Mouse (Mus musculus) heart, embryonic 12.5 days (tissue): Measurements from ENCODE around the gene Olfr1357. TPM values are rescaled to one million over a fixed set of nuclear protein-coding genes. Genes with fewer than 3 reads are reported as not detected.
"Not testable (repeated sequence)": the region's sequence is repeated elsewhere in the genome, so short reads cannot be mapped to it uniquely, and the experiment has no call there.

ENCODE experiments used
- ATAC-seq: fragments of 200-750 bp; cut with Nextera tagmentation; 2 replicates; pipeline ENCODE4 v1.8.0; 2017; ENCODE audit warnings: moderate TSS enrichment, moderate library complexity; ENCODE audit not compliant: insufficient number of reproducible peaks, low FRiP score
- H3K27ac ChIP-seq: fragments of 300-500 bp; sonication (generic); 2 replicates; pipeline ENCODE4 v1.5.1; 2016; ENCODE audit warnings: mild to moderate bottlenecking, moderate library complexity; ENCODE audit not compliant: poor library complexity, severe bottlenecking
- H3K27me3 ChIP-seq: fragments of 300-500 bp; sonication (generic); replicated peaks from 2 replicates; pipeline ENCODE4 v1.6.1; 2016; ENCODE audit warnings: mild to moderate bottlenecking, moderate library complexity
- H3K36me3 ChIP-seq: fragments of 300-500 bp; sonication (generic); 2 replicates; pipeline ENCODE4 v1.6.1; 2016; ENCODE audit warnings: mild to moderate bottlenecking, moderate library complexity
- H3K4me1 ChIP-seq: fragments of 300-500 bp; sonication (generic); replicated peaks from 2 replicates; pipeline ENCODE4 v1.6.1; 2016; ENCODE audit warnings: mild to moderate bottlenecking
- H3K4me2 ChIP-seq: fragments of 300-500 bp; sonication (generic); 2 replicates; pipeline ENCODE4 v1.6.1; 2016; ENCODE audit warnings: mild to moderate bottlenecking, moderate library complexity
- H3K4me3 ChIP-seq: fragments of 300-500 bp; sonication (generic); 2 replicates; pipeline ENCODE4 v1.5.1; 2016; ENCODE audit warnings: mild to moderate bottlenecking
- H3K9ac ChIP-seq: fragments of 300-500 bp; sonication (generic); 2 replicates; pipeline ENCODE4 v1.6.1; 2016; ENCODE audit warnings: mild to moderate bottlenecking, moderate library complexity
- H3K9me3 ChIP-seq: fragments of 300-500 bp; sonication (generic); replicated peaks from 2 replicates; pipeline ENCODE4 v1.6.1; 2016; ENCODE audit warnings: mild to moderate bottlenecking, moderate library complexity
- WGBS: fragments of 180-500 bp; shearing (Covaris S2); methylation state at CpG from one replicate; pipeline ENCODE4 v1.1.7; 2016; 5-methylcytosine and 5-hydroxymethylcytosine counted together
- polyA plus RNA-seq: library from polyadenylated mRNA; unstranded; fragments of >200 nt; fragmentation: Nextera tagmentation; extraction: Ambion mirVana; gene quantifications from 2 replicates; pipeline ENCODE4 v1.2.1, GENCODE M21; 2016

The Olfr1357 gene
- polyA plus RNA-seq, result not detected in 2 replicates

- no peak within 1 kb of the TSS for H3K9ac ChIP-seq
- no peak within 1 kb of the TSS for H3K27ac ChIP-seq
- 86% methylated on average over 1 of the region's 1 CpGs for WGBS
- no peaks in the 10 kb centered on the region for H3K4me1 ChIP-seq
- no peak within 1 kb of the TSS for H3K4me3 ChIP-seq
- no peak within 1 kb of the TSS for H3K4me2 ChIP-seq
- no peaks in the 10 kb centered on the region for H3K9me3 ChIP-seq
- no peaks in the 10 kb centered on the region for H3K27me3 ChIP-seq
- H3K36me3 ChIP-seq, result no peaks in the 10 kb centered on the region
- no peak for ATAC-seq
Measured at GRCm38 (mm10) chr10:78617974-78618373, at the start of gene Olfr1357. Olfr1357 (minus strand) TSS chr10:78618074.

GRCm38 (mm10) chr10:78666696-78667095 is 48.8 kb upstream of the Olfr1357 start:
- H3K9me3 ChIP-seq, H3K27me3 ChIP-seq, H3K9ac ChIP-seq, H3K4me2 ChIP-seq, H3K36me3 ChIP-seq, ATAC-seq, H3K4me1 ChIP-seq, H3K27ac ChIP-seq, H3K4me3 ChIP-seq: not testable (repeated sequence)
- whole genome bisulfite sequencing, result 92% methylated on average over 10 of the region's 10 CpGs

GRCm38 (mm10) chr10:78664546-78664945 is 46.7 kb upstream of the Olfr1357 start:
- ATAC-seq, result no peak
- no peaks in the 10 kb centered on the region for H3K36me3 ChIP-seq
- no peak overlapping the region for H3K4me2 ChIP-seq
- no peaks in the 10 kb centered on the region for H3K27me3 ChIP-seq
- H3K4me3 ChIP-seq, result no peak overlapping the region
- H3K9ac ChIP-seq, result no peak overlapping the region
- no peaks in the 10 kb centered on the region for H3K4me1 ChIP-seq
- no peak overlapping the region for H3K27ac ChIP-seq
- no peaks in the 10 kb centered on the region for H3K9me3 ChIP-seq
- WGBS, result 77% methylated on average over 1 of the region's 1 CpGs

GRCm38 (mm10) chr10:78661198-78661597 is 43.3 kb upstream of the Olfr1357 start:
- H3K4me1 ChIP-seq, result no peaks in the 10 kb centered on the region
- no peaks in the 10 kb centered on the region for H3K27me3 ChIP-seq
- H3K4me3 ChIP-seq, result no peak overlapping the region
- no peaks in the 10 kb centered on the region for H3K36me3 ChIP-seq
- H3K27ac ChIP-seq, result no peak overlapping the region
- no peak overlapping the region for H3K4me2 ChIP-seq
- no peak overlapping the region for H3K9ac ChIP-seq
- WGBS, result 68% methylated on average over 1 of the region's 1 CpGs
- H3K9me3 ChIP-seq, result no peaks in the 10 kb centered on the region
- ATAC-seq, result no peak

- H3K27me3 ChIP-seq, result no peaks in the 10 kb centered on the region
- H3K4me2 ChIP-seq, result no peak overlapping the region
- no peak overlapping the region for H3K9ac ChIP-seq
- no peaks in the 10 kb centered on the region for H3K4me1 ChIP-seq
- no peaks in the 10 kb centered on the region for H3K36me3 ChIP-seq
- no peak overlapping the region for H3K4me3 ChIP-seq
- H3K27ac ChIP-seq, result no peak overlapping the region
- H3K9me3 ChIP-seq, result no peaks in the 10 kb centered on the region
- ATAC-seq, result no peak
- WGBS, result 14% methylated on average over 6 of the region's 6 CpGs
Measured at GRCm38 (mm10) chr10:78632311-78632710, 14.4 kb upstream of the Olfr1357 start.

GRCm38 (mm10) chr10:78630194-78630593 is 12.3 kb upstream of the Olfr1357 start:
- 74% methylated on average over 4 of the region's 4 CpGs for WGBS
- no peak for ATAC-seq
- Histone ChIP-seq H3K9ac (no peak overlapping the region), H3K4me1 (no peaks in the 10 kb centered on the region), H3K27ac (no peak overlapping the region), H3K27me3 (no peaks in the 10 kb centered on the region; the same call in 1 of the 2 replicates), H3K9me3 (no peaks in the 10 kb centered on the region), H3K4me3 (no peak overlapping the region), H3K4me2 (no peak overlapping the region), H3K36me3 (no peaks in the 10 kb centered on the region)

- WGBS, result 67% methylated on average over 3 of the region's 3 CpGs
- H3K27ac ChIP-seq, H3K4me1 ChIP-seq, H3K27me3 ChIP-seq, H3K9ac ChIP-seq, H3K4me2 ChIP-seq, H3K4me3 ChIP-seq, H3K36me3 ChIP-seq, H3K9me3 ChIP-seq, ATAC-seq: not testable (repeated sequence)
Measured at GRCm38 (mm10) chr10:78623143-78623542, 5.3 kb upstream of the Olfr1357 start.

- no peaks in the 10 kb centered on the region for H3K4me1 ChIP-seq
- no peak overlapping the region for H3K27ac ChIP-seq
- no peak overlapping the region for H3K9ac ChIP-seq
- no peak overlapping the region for H3K4me3 ChIP-seq
- H3K9me3 ChIP-seq, result no peaks in the 10 kb centered on the region
- H3K36me3 ChIP-seq, result no peaks in the 10 kb centered on the region
- WGBS, result 69% methylated on average over 3 of the region's 3 CpGs
- H3K27me3 ChIP-seq, result peaks cover 3% of the 10 kb centered on the region; the same call in 1 of the 2 replicates
- no peak overlapping the region for H3K4me2 ChIP-seq
- no peak for ATAC-seq
Measured at GRCm38 (mm10) chr10:78607602-78608001, 10.3 kb downstream of the Olfr1357 start.

- ATAC-seq, result no peak
- Histone ChIP-seq H3K4me1 (no peaks in the 10 kb centered on the region), H3K4me3 (no peak overlapping the region), H3K9me3 (no peaks in the 10 kb centered on the region), H3K36me3 (no peaks in the 10 kb centered on the region), H3K27me3 (no peaks in the 10 kb centered on the region), H3K9ac (no peak overlapping the region), H3K27ac (no peak overlapping the region), H3K4me2 (no peak overlapping the region)
- WGBS, result 28% methylated on average over 3 of the region's 3 CpGs
Measured at GRCm38 (mm10) chr10:78605080-78605479, 12.8 kb downstream of the Olfr1357 start.

- 77% methylated on average over 5 of the region's 5 CpGs for WGBS
- H3K4me2 ChIP-seq, result no peak overlapping the region
Measured at GRCm38 (mm10) chr10:78599865-78600264, 18.0 kb downstream of the Olfr1357 start.

GRCm38 (mm10) chr10:78594566-78594965 is 23.3 kb downstream of the Olfr1357 start:
- Histone ChIP-seq H3K9me3 (no peaks in the 10 kb centered on the region), H3K27ac (no peak overlapping the region), H3K9ac (no peak overlapping the region), H3K4me3 (no peak overlapping the region), H3K27me3 (no peaks in the 10 kb centered on the region; the same call in 1 of the 2 replicates), H3K4me1 (peaks cover 11% of the 10 kb centered on the region), H3K36me3 (peaks cover 5% of the 10 kb centered on the region), H3K4me2 (no peak overlapping the region)
- ATAC-seq, result no peak

More at GRCm38 (mm10) chr10:78599865-78600264, 18.0 kb downstream of the Olfr1357 start:
- H3K36me3 ChIP-seq, result no peaks in the 10 kb centered on the region
- ATAC-seq, result no peak
- H3K27ac ChIP-seq, result no peak overlapping the region
- H3K9me3 ChIP-seq, result no peaks in the 10 kb centered on the region
- no peaks in the 10 kb centered on the region for H3K4me1 ChIP-seq
- H3K27me3 ChIP-seq, result no peaks in the 10 kb centered on the region; the same call in 1 of the 2 replicates
- H3K9ac ChIP-seq, result no peak overlapping the region
- no peak overlapping the region for H3K4me3 ChIP-seq

- Histone ChIP-seq H3K27ac (no peak overlapping the region), H3K36me3 (peaks cover 10% of the 10 kb centered on the region), H3K9me3 (no peaks in the 10 kb centered on the region), H3K4me1 (peaks cover 12% of the 10 kb centered on the region), H3K27me3 (no peaks in the 10 kb centered on the region; the same call in 1 of the 2 replicates), H3K4me3 (no peak overlapping the region), H3K4me2 (no peak overlapping the region), H3K9ac (no peak overlapping the region)
- WGBS, result 63% methylated on average over 6 of the region's 6 CpGs
- ATAC-seq, result no peak
Measured at GRCm38 (mm10) chr10:78594157-78594556, 23.7 kb downstream of the Olfr1357 start.
